Mouse (Mus musculus): ENCODE data around the gene Myo18a. TPM values are rescaled to one million over a fixed set of nuclear protein-coding genes. Genes with fewer than 3 reads are reported as not detected.
A peak's percentile ranks its signal among the peaks of the same experiment; 100 is the strongest.

The Myo18a gene
- polyA plus RNA-seq, 1 experiment from 2014 or later = 56.3 TPM

- H3K4me3 ChIP-seq (replicated peaks) = no peak overlapping the region
- peaks cover 30% of the 10 kb centered on the region for H3K4me1 ChIP-seq
- 42% methylated on average over 3 of the region's 3 CpGs for WGBS
- H3K27me3 ChIP-seq = no peaks in the 10 kb centered on the region
- H3K27ac ChIP-seq (replicated peaks) = no peak overlapping the region
- no peak overlapping the region for H3K4me2 ChIP-seq (replicated peaks)
- H3K36me3 ChIP-seq = peaks cover 55% of the 10 kb centered on the region
- ATAC-seq (ENCODE audit: insufficient number of reproducible peaks, low FRiP score, low TSS enrichment, low read depth) = no peak
- H3K9me3 ChIP-seq (replicated peaks) = no peaks in the 10 kb centered on the region
- H3K9ac ChIP-seq = no peak overlapping the region
Observed at GRCm38 (mm10) chr11:77854641-77855040, 91.6 kb downstream of the Myo18a start.

GRCm38 (mm10) chr11:77855396-77855795, 92.3 kb downstream of the Myo18a start:
- no peak overlapping the region for H3K4me3 ChIP-seq (replicated peaks)
- H3K27ac ChIP-seq (replicated peaks) = no peak overlapping the region
- no peak overlapping the region for H3K4me2 ChIP-seq (replicated peaks)
- no peaks in the 10 kb centered on the region for H3K9me3 ChIP-seq (replicated peaks)
- WGBS = 33% methylated on average over 15 of the region's 15 CpGs
- peaks cover 24% of the 10 kb centered on the region for H3K4me1 ChIP-seq
- H3K27me3 ChIP-seq = no peaks in the 10 kb centered on the region
- H3K36me3 ChIP-seq = peaks cover 57% of the 10 kb centered on the region
- no peak for ATAC-seq (ENCODE audit: insufficient number of reproducible peaks, low FRiP score, low TSS enrichment, low read depth)
- no peak overlapping the region for H3K9ac ChIP-seq

- no peak overlapping the region for H3K4me3 ChIP-seq (replicated peaks)
- 84% methylated on average over 6 of the region's 6 CpGs for WGBS
- H3K9me3 ChIP-seq (replicated peaks) = no peaks in the 10 kb centered on the region
- no peak overlapping the region for H3K27ac ChIP-seq (replicated peaks)
- ATAC-seq (ENCODE audit: insufficient number of reproducible peaks, low FRiP score, low TSS enrichment, low read depth) = no peak
- H3K4me1 ChIP-seq = peaks cover 10% of the 10 kb centered on the region
- H3K36me3 ChIP-seq = peaks cover 53% of the 10 kb centered on the region
- H3K9ac ChIP-seq = no peak overlapping the region
- H3K4me2 ChIP-seq (replicated peaks) = no peak overlapping the region
- H3K27me3 ChIP-seq = no peaks in the 10 kb centered on the region
Observed at GRCm38 (mm10) chr11:77857089-77857488, 94.0 kb downstream of the Myo18a start.

GRCm38 (mm10) chr11:77858589-77858988, 95.5 kb downstream of the Myo18a start:
- Histone ChIP-seq H3K9ac (no peak overlapping the region), H3K4me1 (peaks cover 10% of the 10 kb centered on the region), H3K4me3 (replicated peaks) (no peak overlapping the region), H3K9me3 (replicated peaks) (no peaks in the 10 kb centered on the region), H3K27me3 (no peaks in the 10 kb centered on the region), H3K27ac (replicated peaks) (no peak overlapping the region), H3K4me2 (replicated peaks) (no peak overlapping the region), H3K36me3 (peaks cover 41% of the 10 kb centered on the region)
- 57% methylated on average over 9 of the region's 9 CpGs for WGBS
- no peak for ATAC-seq (ENCODE audit: insufficient number of reproducible peaks, low FRiP score, low TSS enrichment, low read depth)

GRCm38 (mm10) chr11:77860947-77861346, 97.9 kb downstream of the Myo18a start:
- Histone ChIP-seq H3K36me3 (peaks cover 48% of the 10 kb centered on the region), H3K27ac (replicated peaks) (no peak overlapping the region)

GRCm38 (mm10) chr11:77862887-77863286, 99.8 kb downstream of the Myo18a start:
- ATAC-seq (ENCODE audit: insufficient number of reproducible peaks, low FRiP score, low TSS enrichment, low read depth) = no peak
- Histone ChIP-seq H3K27me3 (no peaks in the 10 kb centered on the region), H3K9ac (no peak overlapping the region), H3K4me3 (replicated peaks) (no peak overlapping the region), H3K4me2 (replicated peaks) (no peak overlapping the region), H3K4me1 (peaks cover 12% of the 10 kb centered on the region), H3K27ac (replicated peaks) (no peak overlapping the region), H3K9me3 (replicated peaks) (no peaks in the 10 kb centered on the region), H3K36me3 (peaks cover 44% of the 10 kb centered on the region)
- WGBS = 74% methylated on average over 7 of the region's 7 CpGs

More at GRCm38 (mm10) chr11:77860947-77861346, 97.9 kb downstream of the Myo18a start:
- WGBS = 72% methylated on average over 9 of the region's 9 CpGs
- no peaks in the 10 kb centered on the region for H3K27me3 ChIP-seq
- no peaks in the 10 kb centered on the region for H3K4me1 ChIP-seq
- no peaks in the 10 kb centered on the region for H3K9me3 ChIP-seq (replicated peaks)
- H3K4me3 ChIP-seq (replicated peaks) = no peak overlapping the region
- no peak overlapping the region for H3K4me2 ChIP-seq (replicated peaks)
- ATAC-seq (ENCODE audit: insufficient number of reproducible peaks, low FRiP score, low TSS enrichment, low read depth) = no peak
- no peak overlapping the region for H3K9ac ChIP-seq

GRCm38 (mm10) chr11:77864771-77865170, 101.7 kb downstream of the Myo18a start:
- WGBS = 73% methylated on average over 12 of the region's 12 CpGs
- H3K4me1 ChIP-seq = peaks cover 19% of the 10 kb centered on the region
- peaks cover 3% of the 10 kb centered on the region; the same call in 1 of the 2 replicates for H3K27me3 ChIP-seq
- no peak overlapping the region for H3K27ac ChIP-seq (replicated peaks)
- no peak for ATAC-seq (ENCODE audit: insufficient number of reproducible peaks, low FRiP score, low TSS enrichment, low read depth)
- H3K9ac ChIP-seq = no peak overlapping the region
- no peaks in the 10 kb centered on the region for H3K9me3 ChIP-seq (replicated peaks)
- no peak overlapping the region for H3K4me2 ChIP-seq (replicated peaks)
- peaks cover 32% of the 10 kb centered on the region for H3K36me3 ChIP-seq
- H3K4me3 ChIP-seq (replicated peaks) = no peak overlapping the region

- Histone ChIP-seq H3K36me3 (peaks cover 20% of the 10 kb centered on the region), H3K4me2 (replicated peaks) (no peak overlapping the region), H3K27me3 (peaks cover 3% of the 10 kb centered on the region; the same call in 1 of the 2 replicates), H3K4me1 (peaks cover 25% of the 10 kb centered on the region), H3K27ac (replicated peaks) (no peak overlapping the region), H3K9me3 (replicated peaks) (no peaks in the 10 kb centered on the region), H3K9ac (no peak overlapping the region), H3K4me3 (replicated peaks) (no peak overlapping the region)
- ATAC-seq (ENCODE audit: insufficient number of reproducible peaks, low FRiP score, low TSS enrichment, low read depth) = no peak
- WGBS = 16% methylated on average over 10 of the region's 12 CpGs
Observed at GRCm38 (mm10) chr11:77867419-77868083, 104.5 kb downstream of the Myo18a start.

GRCm38 (mm10) chr11:77871436-77871835, 108.4 kb downstream of the Myo18a start:
- Histone ChIP-seq H3K27ac (replicated peaks) (no peak overlapping the region), H3K27me3 (peaks cover 3% of the 10 kb centered on the region; the same call in 1 of the 2 replicates), H3K4me1 (peaks cover 37% of the 10 kb centered on the region), H3K9me3 (replicated peaks) (no peaks in the 10 kb centered on the region), H3K4me3 (replicated peaks) (no peak overlapping the region), H3K4me2 (replicated peaks) (no peak overlapping the region), H3K9ac (no peak overlapping the region), H3K36me3 (no peaks in the 10 kb centered on the region)
- ATAC-seq (ENCODE audit: insufficient number of reproducible peaks, low FRiP score, low TSS enrichment, low read depth) = no peak
- 23% methylated on average over 4 of the region's 4 CpGs for WGBS

GRCm38 (mm10) chr11:77872236-77872635, 109.2 kb downstream of the Myo18a start:
- Histone ChIP-seq H3K4me2 (replicated peaks) (peak overlapping the region; percentile 34), H3K27ac (replicated peaks) (no peak overlapping the region), H3K4me1 (peaks cover 38% of the 10 kb centered on the region), H3K9me3 (replicated peaks) (no peaks in the 10 kb centered on the region), H3K9ac (no peak overlapping the region), H3K27me3 (peaks cover 3% of the 10 kb centered on the region; the same call in 1 of the 2 replicates), H3K4me3 (replicated peaks) (no peak overlapping the region), H3K36me3 (no peaks in the 10 kb centered on the region)
- no peak for ATAC-seq (ENCODE audit: insufficient number of reproducible peaks, low FRiP score, low TSS enrichment, low read depth)
- 5% methylated on average over 11 of the region's 11 CpGs for WGBS

- WGBS = 9% methylated on average over 7 of the region's 7 CpGs
- ATAC-seq (ENCODE audit: insufficient number of reproducible peaks, low FRiP score, low TSS enrichment, low read depth) = no peak
- H3K4me2 ChIP-seq (replicated peaks) = peak overlapping the region; percentile 34
- no peaks in the 10 kb centered on the region for H3K9me3 ChIP-seq (replicated peaks)
- H3K9ac ChIP-seq = no peak overlapping the region
- H3K27ac ChIP-seq (replicated peaks) = no peak overlapping the region
- H3K4me1 ChIP-seq = peaks cover 33% of the 10 kb centered on the region
- no peaks in the 10 kb centered on the region for H3K36me3 ChIP-seq
- H3K27me3 ChIP-seq = peaks cover 3% of the 10 kb centered on the region; the same call in 1 of the 2 replicates
- no peak overlapping the region for H3K4me3 ChIP-seq (replicated peaks)
Observed at GRCm38 (mm10) chr11:77872685-77873084, 109.6 kb downstream of the Myo18a start.

GRCm38 (mm10) chr11:77873116-77873515, 110.1 kb downstream of the Myo18a start:
- Histone ChIP-seq H3K27ac (replicated peaks) (no peak overlapping the region), H3K4me1 (peaks cover 29% of the 10 kb centered on the region), H3K9ac (no peak overlapping the region), H3K4me2 (replicated peaks) (no peak overlapping the region), H3K36me3 (no peaks in the 10 kb centered on the region), H3K4me3 (replicated peaks) (no peak overlapping the region), H3K9me3 (replicated peaks) (no peaks in the 10 kb centered on the region), H3K27me3 (peaks cover 3% of the 10 kb centered on the region; the same call in 1 of the 2 replicates)
- no peak for ATAC-seq (ENCODE audit: insufficient number of reproducible peaks, low FRiP score, low TSS enrichment, low read depth)
- WGBS = 43% methylated on average over 3 of the region's 3 CpGs

All from embryonic facial prominence, embryonic 15.5 days (tissue).